ENCODE assay signal across 20 mouse cellular contexts in genomic region chr5:100679911-100680541, GRCm38 (mm10). TPM values are rescaled to one million over a fixed set of nuclear protein-coding genes. Genes with fewer than 3 reads are reported as not detected.
A peak's percentile ranks its signal among the peaks of the same experiment; 100 is the strongest.
DNase-seq lines count a peak whose midpoint lies in the region; ATAC-seq and TF ChIP-seq lines count a peak whose summit lies in the region.
"Had no signal": no experiment of that assay in that cellular context is flagged by ENCODE, and none has a peak within 500 bp of the region (broad histone marks: within the 10 kb centered on the region; RNA-seq: fewer than 3 reads in every experiment).

No protein-coding gene starts in this region.

- H3K27me3 ChIP-seq in testis, adult 2 months (ENCODE audit: control insufficient read depth, insufficient read depth, low read length) = no peaks in the 10 kb centered on the region
- H3K27me3 ChIP-seq: stomach, embryonic 15.5 days had no signal

- peaks cover 8% of the 10 kb centered on the region for H3K4me1 ChIP-seq in testis, adult 2 months (ENCODE audit: control insufficient read depth, insufficient read depth, low read length)
- H3K4me1 ChIP-seq: limb, embryonic 10.5 days; stomach, embryonic 15.5 days had no signal

- no peaks in the 10 kb centered on the region for H3K36me3 ChIP-seq in testis, adult 2 months (ENCODE audit: control insufficient read depth, insufficient read depth, low read length)
- H3K36me3 ChIP-seq: forebrain, embryonic 12.5 days; limb, embryonic 10.5 days; stomach, embryonic 15.5 days had no signal

- DNase-seq in embryo, embryonic 11 days = peak; percentile 6
- DNase-seq in embryo, embryonic 9.5 days (ENCODE audit: extremely low spot score) = no peak
- DNase-seq in testis, postnatal 10 days (ENCODE audit: low spot score) = no peak
- DNase-seq in adrenal gland, postnatal 10 days = no peak
- no peak for DNase-seq in heart, adult 18-20 months
- no peak for DNase-seq in lung, postnatal 14 days
- DNase-seq: adrenal gland, postnatal 25 days; cerebellum, adult 18-20 months; cerebellum, postnatal 25 days; gastrocnemius, postnatal 36 days; kidney, adult 9 months; kidney, postnatal 25 days; lung, embryonic 14.5 days; right cerebral cortex, postnatal 4 days had no signal

- no peak overlapping the region for H3K27ac ChIP-seq in testis, adult 2 months (ENCODE audit: control insufficient read depth, insufficient read depth, low read depth, low read length)
- H3K27ac ChIP-seq: forebrain, embryonic 12.5 days; limb, embryonic 10.5 days; macrophage; stomach, embryonic 15.5 days had no signal

- peak; percentile 53 for ATAC-seq in neutrophil, adult 5-6 weeks (ENCODE audit: extremely low read depth, insufficient number of reproducible peaks, low FRiP score, poor library complexity, severe bottlenecking)

- no peak for TF ChIP-seq POLR2A in testis, adult 2 months (IDR thresholded peaks at IDR 0.05; ENCODE audit: control insufficient read depth, low read depth, low read length)

- H3K4me3 ChIP-seq in testis, adult 2 months (ENCODE audit: control insufficient read depth, low read depth, low read length) = peak overlapping the region; percentile 39
- H3K4me3 ChIP-seq: forebrain, embryonic 12.5 days; limb, embryonic 10.5 days; stomach, embryonic 15.5 days had no signal

- no peak for TF ChIP-seq CTCF in testis, adult 2 months (IDR thresholded peaks at IDR 0.05; ENCODE audit: control insufficient read depth, insufficient read depth, insufficient replicate concordance, low read depth, low read length)

RNA-seq across cellular contexts. Expression of gene Coq2, which starts 5.1 kb away (rescaled TPM):
- 19.5 and 21.4 TPM in 2 replicates for polyA plus RNA-seq in testis, adult 2 months (2012; rRNA removed)
- 38.6 and 39.9 TPM in 2 replicates for total RNA-seq in neutrophil, adult 5-6 weeks (2017)
- total RNA-seq in adrenal gland, postnatal 10 days (2021) = 10 to 100 TPM; 55.3 to 66.0 TPM
- total RNA-seq in heart, adult 18-20 months (2021) = 100 to 1,000 TPM; 104 to 107 TPM

RNA-seq across cellular contexts. Expression of gene Hpse, which starts 39.5 kb away (rescaled TPM):
- 2.0 and 2.7 TPM in 2 replicates for polyA plus RNA-seq in testis, adult 2 months (2012; rRNA removed)
- total RNA-seq in neutrophil, adult 5-6 weeks (2017) = 18.2 and 19.7 TPM in 2 replicates
- 1 to 10 TPM; 1.9 to 2.5 TPM for total RNA-seq in adrenal gland, postnatal 10 days (2021)
- 1 to 10 TPM; 1.0 to 1.8 TPM for total RNA-seq in heart, adult 18-20 months (2021)
